Mouse (Mus musculus) hindbrain, embryonic 14.5 days (tissue): Measurements from ENCODE around the gene Kansl1. TPM values are rescaled to one million over a fixed set of nuclear protein-coding genes. Genes with fewer than 3 reads are reported as not detected.

ENCODE experiments used
- ATAC-seq: fragments of 200-750 bp; cut with Nextera tagmentation; 2 replicates; pipeline ENCODE4 v1.8.0; 2017; ENCODE audit warnings: moderate number of reproducible peaks, mild to moderate bottlenecking, moderate TSS enrichment, moderate library complexity; ENCODE audit not compliant: low FRiP score
- DNase-seq: peaks from one replicate; pipeline ENCODE4 v3.0.0-alpha.2; 2015; ENCODE audit warnings: low spot score
- H3K27ac ChIP-seq: fragments of 300-500 bp; sonication (generic); 2 replicates; pipeline ENCODE4 v1.5.1; 2014; ENCODE audit warnings: mild to moderate bottlenecking, moderate library complexity
- H3K27me3 ChIP-seq: fragments of 300-500 bp; sonication (generic); 2 replicates; pipeline ENCODE4 v1.6.1; 2014; ENCODE audit warnings: mild to moderate bottlenecking, low read length, mixed read lengths; ENCODE audit not compliant: control insufficient read depth, insufficient read depth
- H3K36me3 ChIP-seq: fragments of 300-500 bp; sonication (generic); replicated peaks from 2 replicates; pipeline ENCODE4 v1.6.1; 2014; ENCODE audit not compliant: control insufficient read depth, insufficient read depth
- H3K4me1 ChIP-seq: fragments of 300-500 bp; sonication (generic); replicated peaks from 2 replicates; pipeline ENCODE4 v1.6.1; 2014; ENCODE audit warnings: antibody characterized with exemption, low read length, mixed read lengths; ENCODE audit not compliant: control insufficient read depth, insufficient read depth
- H3K4me2 ChIP-seq: fragments of 300-500 bp; sonication (generic); replicated peaks from 2 replicates; pipeline ENCODE4 v1.6.1; 2014; ENCODE audit warnings: mild to moderate bottlenecking, moderate library complexity
- H3K4me3 ChIP-seq: fragments of 300-500 bp; sonication (generic); replicated peaks from 2 replicates; pipeline ENCODE4 v1.5.1; 2014; ENCODE audit warnings: mild to moderate bottlenecking, low read length
- H3K9ac ChIP-seq: fragments of 300-500 bp; sonication (generic); 2 replicates; pipeline ENCODE4 v1.6.1; 2014
- H3K9me3 ChIP-seq: fragments of 300-500 bp; sonication (generic); 2 replicates; pipeline ENCODE4 v1.6.1; 2016; ENCODE audit warnings: low read length; ENCODE audit not compliant: control insufficient read depth
- WGBS: fragments of 180-500 bp; shearing (Covaris S2); extraction: QIAGEN DNeasy Blood & Tissue Kit; methylation state at CpG from one replicate; pipeline ENCODE4 v1.1.7; 2014; 5-methylcytosine and 5-hydroxymethylcytosine counted together
- polyA plus RNA-seq: library from polyadenylated mRNA; unstranded; fragments of >200 nt; fragmentation: Nextera tagmentation; extraction: Ambion mirVana; gene quantifications from 2 replicates; pipeline ENCODE4 v1.2.1, GENCODE M21; 2014

Kansl1 gene
- polyA plus RNA-seq, 1 experiment from 2014 or later = 30.7 TPM

DNA sequence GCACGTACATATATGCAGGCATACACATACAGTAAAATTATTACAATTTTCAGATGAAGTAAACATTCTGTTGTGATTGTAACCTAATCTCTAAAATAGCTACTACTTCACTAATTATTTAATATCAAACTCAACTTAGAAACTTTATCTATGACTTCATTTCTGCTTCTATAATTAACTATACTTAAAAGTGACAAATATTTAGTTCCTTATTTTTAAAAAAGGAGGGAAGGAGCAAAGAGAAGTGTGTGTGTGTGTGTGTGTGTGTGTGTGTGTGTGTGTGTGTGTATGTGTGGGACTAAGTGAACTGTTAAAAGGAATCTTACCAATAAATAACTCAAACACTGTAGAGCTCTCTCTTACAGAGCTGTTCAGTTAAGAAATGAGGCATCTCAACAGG lies 82.1 kb downstream of the Kansl1 start:
- no peak overlapping the region for H3K27ac ChIP-seq
- DNase-seq = no peak
- no peak overlapping the region for H3K4me2 ChIP-seq
- H3K36me3 ChIP-seq = no peaks in the 10 kb centered on the region
- no peaks in the 10 kb centered on the region for H3K9me3 ChIP-seq
- WGBS = 100% methylated on average over 1 of the region's 1 CpGs
- H3K4me1 ChIP-seq = 0 out of 2 replicates have a peak, but pooled peaks cover 6% of the 10 kb centered on the region
- no peak for ATAC-seq
- no peak overlapping the region for H3K9ac ChIP-seq
- H3K4me3 ChIP-seq = no peak overlapping the region
- H3K27me3 ChIP-seq = no peaks in the 10 kb centered on the region

DNA sequence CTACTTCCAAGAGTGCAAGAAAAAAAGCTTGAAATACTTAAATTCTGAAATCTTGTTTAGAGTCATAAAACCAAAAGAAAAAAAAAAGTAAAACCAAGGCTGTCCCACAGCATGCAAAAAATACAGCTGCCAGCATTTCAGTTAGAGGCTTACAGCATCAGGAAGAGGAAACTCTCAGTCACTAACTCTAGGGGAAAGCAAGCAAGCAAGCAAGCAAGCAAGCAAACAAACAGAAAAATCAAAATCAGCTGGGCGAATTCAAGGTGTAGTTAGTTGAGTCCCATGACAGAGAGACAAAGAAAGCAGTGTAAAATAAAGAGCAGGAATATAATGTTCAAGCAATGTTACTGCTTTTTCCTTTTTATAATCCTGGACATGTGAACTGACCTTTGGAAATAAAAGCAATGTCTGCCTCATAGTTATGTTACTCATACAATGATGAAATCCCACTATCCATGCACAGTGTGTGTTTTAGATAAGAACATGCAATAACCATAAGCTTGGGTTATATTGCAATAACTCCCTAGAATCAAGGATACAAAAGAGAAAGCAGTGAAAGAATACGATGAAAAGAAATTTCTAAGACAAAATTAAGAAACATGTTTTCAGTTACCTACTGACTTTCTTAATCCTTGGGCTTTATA lies 85.4 kb downstream of the Kansl1 start:
- WGBS = 92% methylated on average over 2 of the region's 2 CpGs
- ATAC-seq (no peak), DNase-seq (no peak)
- Histone ChIP-seq H3K9me3 (no peaks in the 10 kb centered on the region), H3K4me1 (0 out of 2 replicates have a peak, but pooled peaks cover 6% of the 10 kb centered on the region), H3K36me3 (no peaks in the 10 kb centered on the region), H3K27me3 (no peaks in the 10 kb centered on the region), H3K27ac (no peak overlapping the region), H3K4me3 (no peak overlapping the region), H3K9ac (no peak overlapping the region), H3K4me2 (no peak overlapping the region)

DNA sequence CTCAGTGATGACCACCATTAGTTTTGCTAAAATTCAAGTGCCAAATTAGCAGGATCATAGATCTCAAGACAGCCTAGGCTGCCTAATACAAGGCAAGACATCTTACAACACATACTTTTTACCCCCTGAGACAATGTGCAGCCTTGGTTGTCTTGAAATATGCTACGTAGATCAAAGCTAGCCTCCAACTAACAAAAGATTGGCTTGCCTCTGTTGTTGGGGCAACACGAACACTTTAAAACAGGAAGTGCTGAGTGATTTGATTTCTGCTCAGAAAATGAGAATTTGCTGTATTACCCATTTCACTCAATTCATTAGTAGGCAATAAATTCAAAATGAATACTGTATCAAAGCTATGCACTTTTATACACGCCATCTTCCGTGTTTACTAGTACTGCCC lies 86.8 kb downstream of the Kansl1 start:
- Histone ChIP-seq H3K4me3 (no peak overlapping the region), H3K9me3 (no peaks in the 10 kb centered on the region), H3K27ac (no peak overlapping the region), H3K9ac (no peak overlapping the region), H3K4me2 (no peak overlapping the region), H3K4me1 (no peaks in the 10 kb centered on the region), H3K36me3 (0 out of 2 replicates have a peak, but pooled peaks cover 5% of the 10 kb centered on the region), H3K27me3 (no peaks in the 10 kb centered on the region)
- DNase-seq = no peak
- no peak for ATAC-seq
- WGBS = 86% methylated on average over 4 of the region's 4 CpGs

DNA sequence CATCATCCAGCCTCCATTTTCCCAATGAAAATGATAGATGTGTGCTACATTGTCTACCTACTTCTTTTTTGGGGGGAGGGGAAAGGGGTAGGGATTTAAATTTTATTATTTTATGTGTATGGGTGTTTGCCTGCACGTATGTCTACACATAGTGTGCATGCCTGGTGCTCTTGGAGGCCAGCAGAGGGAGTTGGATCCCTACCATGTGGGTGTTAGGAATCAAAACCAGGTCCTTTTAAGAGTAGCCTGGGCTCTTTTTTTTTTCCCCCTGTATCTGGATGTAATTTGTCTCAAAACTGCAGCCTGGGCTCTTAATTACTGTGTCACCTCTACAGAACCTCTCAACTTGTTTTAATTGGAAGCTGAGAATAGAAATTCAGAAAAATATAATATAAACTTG lies 89.0 kb downstream of the Kansl1 start:
- DNase-seq (no peak), ATAC-seq (no peak)
- H3K27ac ChIP-seq = no peak overlapping the region
- H3K27me3 ChIP-seq = no peaks in the 10 kb centered on the region
- no peak overlapping the region for H3K9ac ChIP-seq
- H3K4me3 ChIP-seq = no peak overlapping the region
- H3K4me1 ChIP-seq = no peaks in the 10 kb centered on the region
- H3K36me3 ChIP-seq = peaks cover 7% of the 10 kb centered on the region; the same call in 1 of the 2 replicates
- H3K9me3 ChIP-seq = no peaks in the 10 kb centered on the region
- H3K4me2 ChIP-seq = no peak overlapping the region
- WGBS = 83% methylated on average over 1 of the region's 1 CpGs

DNA sequence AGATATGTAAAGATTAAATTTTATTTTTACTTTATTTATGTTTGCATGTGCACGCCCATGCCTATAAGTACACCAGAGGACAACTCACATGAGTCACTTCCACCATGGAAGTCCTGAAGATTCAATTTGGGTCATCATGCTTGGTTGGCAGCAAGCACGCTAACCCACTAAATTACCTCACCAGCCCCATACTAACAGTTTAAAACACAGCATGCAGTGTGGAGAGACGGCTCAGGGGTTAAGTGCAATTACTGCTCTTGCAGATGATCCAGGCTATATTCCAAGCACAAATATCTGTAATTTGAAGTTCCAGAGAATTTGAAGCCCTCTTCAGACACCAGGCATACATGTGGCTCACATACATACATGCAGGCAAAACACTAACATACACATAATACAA lies 92.4 kb downstream of the Kansl1 start:
- 87% methylated on average over 3 of the region's 3 CpGs for WGBS
- no peak overlapping the region for H3K4me3 ChIP-seq
- ATAC-seq = no peak

DNA sequence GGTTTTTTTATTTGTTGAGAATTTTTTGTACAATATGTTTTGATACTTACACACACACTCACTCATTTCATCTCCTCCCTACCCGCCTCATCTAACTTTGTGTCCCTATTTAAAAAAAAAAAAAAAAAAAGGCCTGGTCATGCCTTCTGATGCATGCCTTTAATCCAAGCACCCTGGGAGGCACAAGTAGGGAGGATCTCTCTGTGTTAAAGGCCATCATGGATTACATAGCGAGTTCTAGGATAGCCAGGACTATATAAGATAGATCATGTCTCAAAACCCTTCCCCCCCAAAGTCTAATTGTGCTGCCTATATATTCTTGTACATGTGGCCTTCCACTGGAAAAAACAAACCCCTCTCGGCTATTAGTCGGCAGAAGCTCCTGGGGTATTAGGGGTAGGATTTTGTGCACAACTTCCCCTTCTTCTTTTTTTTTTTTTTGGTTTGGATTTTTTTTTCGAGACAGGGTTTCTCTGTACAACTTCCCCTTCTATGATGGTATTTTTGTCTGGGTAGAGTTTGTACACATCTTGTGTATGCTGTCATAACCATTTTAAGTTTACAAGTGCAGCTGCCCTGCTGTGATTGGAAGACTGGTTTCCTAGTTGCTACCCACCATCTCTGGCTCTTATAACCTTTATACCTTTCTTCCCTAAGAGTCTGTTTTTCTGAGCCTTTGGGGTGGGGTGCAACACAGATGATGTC lies 101.0 kb downstream of the Kansl1 start:
- no peak for DNase-seq
- Histone ChIP-seq H3K4me3 (no peak overlapping the region), H3K27me3 (no peaks in the 10 kb centered on the region), H3K27ac (no peak overlapping the region), H3K36me3 (peaks cover 23% of the 10 kb centered on the region), H3K9me3 (no peaks in the 10 kb centered on the region), H3K9ac (no peak overlapping the region), H3K4me1 (no peaks in the 10 kb centered on the region), H3K4me2 (no peak overlapping the region)
- ATAC-seq = no peak
- WGBS = 85% methylated on average over 5 of the region's 5 CpGs

More for the DNA sequence above, 92.4 kb downstream of the Kansl1 start:
- DNase-seq = no peak
- Histone ChIP-seq H3K4me2 (no peak overlapping the region), H3K9me3 (no peaks in the 10 kb centered on the region), H3K27ac (no peak overlapping the region), H3K36me3 (peaks cover 7% of the 10 kb centered on the region; the same call in 1 of the 2 replicates), H3K9ac (no peak overlapping the region), H3K4me1 (no peaks in the 10 kb centered on the region), H3K27me3 (no peaks in the 10 kb centered on the region)

DNA sequence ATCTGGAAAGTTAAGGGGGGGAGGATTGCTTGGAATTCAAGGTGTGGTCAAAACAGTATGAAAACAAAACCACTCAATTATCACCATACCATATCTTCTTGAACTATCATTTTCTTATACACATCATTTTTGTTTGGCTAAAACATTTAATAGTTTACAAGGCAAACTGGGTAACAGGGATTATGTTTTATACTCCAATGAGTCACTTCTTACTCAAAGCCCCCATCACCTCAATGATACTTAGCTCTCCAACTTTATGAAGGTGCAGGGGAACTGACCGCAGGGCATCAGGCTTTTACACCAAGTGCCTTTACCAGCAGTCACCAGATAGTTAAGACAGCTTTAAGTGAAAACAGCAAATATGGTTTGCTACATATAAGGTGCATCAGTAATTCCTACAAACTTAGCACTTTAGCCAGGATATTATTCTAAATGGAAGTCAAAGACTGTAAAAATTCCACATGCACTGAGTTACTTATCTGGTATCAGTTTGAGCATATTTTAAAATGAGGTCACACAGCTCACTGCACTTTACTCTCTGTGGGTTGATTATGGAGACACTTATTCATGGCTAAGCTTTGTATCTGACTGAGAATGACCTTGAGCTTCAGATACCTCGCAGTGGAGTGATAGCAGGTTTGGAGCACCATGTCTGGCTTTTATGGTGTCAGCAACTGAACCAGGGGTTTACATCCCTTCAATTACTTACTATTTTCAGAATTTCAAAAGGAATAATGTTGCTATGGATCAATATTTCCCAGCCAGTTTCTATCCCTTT lies 104.6 kb downstream of the Kansl1 start:
- DNase-seq (no peak), ATAC-seq (no peak)
- H3K36me3 ChIP-seq = peaks cover 22% of the 10 kb centered on the region
- no peak overlapping the region for H3K4me2 ChIP-seq
- H3K9me3 ChIP-seq = no peaks in the 10 kb centered on the region
- H3K9ac ChIP-seq = no peak overlapping the region
- no peak overlapping the region for H3K4me3 ChIP-seq
- WGBS = 95% methylated on average over 2 of the region's 2 CpGs
- no peaks in the 10 kb centered on the region for H3K27me3 ChIP-seq
- H3K4me1 ChIP-seq = no peaks in the 10 kb centered on the region
- no peak overlapping the region for H3K27ac ChIP-seq

DNA sequence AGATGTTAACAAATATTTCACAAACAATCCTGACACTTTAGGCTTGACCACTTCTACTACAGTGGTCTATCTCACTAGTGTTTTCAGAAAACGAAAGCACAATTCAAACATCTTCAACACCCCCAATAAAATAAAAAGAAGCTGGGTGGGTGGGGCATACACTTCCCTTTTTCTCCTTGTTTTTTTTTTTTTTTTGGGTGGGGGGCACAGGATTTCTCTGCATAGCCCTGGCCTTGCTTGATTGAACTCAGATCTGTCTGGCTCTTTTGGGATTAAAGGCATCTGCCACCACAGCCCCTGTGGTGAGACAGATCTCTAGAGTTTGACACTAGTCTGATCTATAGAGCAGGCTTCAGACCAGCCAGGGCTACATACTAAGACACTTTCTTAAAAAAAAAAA lies 106.0 kb downstream of the Kansl1 start:
- Histone ChIP-seq H3K4me3 (no peak overlapping the region), H3K4me2 (no peak overlapping the region), H3K9me3 (no peaks in the 10 kb centered on the region), H3K36me3 (peaks cover 10% of the 10 kb centered on the region), H3K4me1 (no peaks in the 10 kb centered on the region), H3K27ac (no peak overlapping the region), H3K9ac (no peak overlapping the region), H3K27me3 (no peaks in the 10 kb centered on the region)
- DNase-seq (no peak), ATAC-seq (no peak)
- 95% methylated on average over 1 of the region's 1 CpGs for WGBS

DNA sequence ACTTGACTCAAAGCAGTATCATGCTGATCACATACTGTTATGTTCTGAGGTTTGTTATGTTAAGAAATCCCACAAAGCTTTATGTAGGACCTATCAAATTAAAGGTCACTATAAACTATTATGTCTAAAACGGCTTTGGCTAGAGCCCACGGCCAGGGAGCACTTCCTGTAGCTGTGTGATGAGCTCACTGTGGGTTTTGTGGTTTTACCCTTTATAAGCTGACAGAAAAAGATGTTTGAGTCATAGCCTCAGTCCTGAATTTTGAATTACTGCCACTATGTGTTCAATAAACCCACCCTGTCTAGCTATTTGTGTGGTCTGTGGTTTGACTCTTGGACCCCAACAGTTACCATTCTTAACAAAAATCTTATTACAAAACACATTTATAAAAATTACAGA lies 106.9 kb downstream of the Kansl1 start:
- H3K36me3 ChIP-seq = peaks cover 15% of the 10 kb centered on the region
- no peaks in the 10 kb centered on the region for H3K27me3 ChIP-seq
- H3K4me1 ChIP-seq = no peaks in the 10 kb centered on the region
- H3K9me3 ChIP-seq = no peaks in the 10 kb centered on the region
- no peak overlapping the region for H3K9ac ChIP-seq
- no peak overlapping the region for H3K4me3 ChIP-seq
- no peak overlapping the region for H3K4me2 ChIP-seq
- no peak for DNase-seq
- WGBS = 61% methylated on average over 2 of the region's 2 CpGs
- no peak for ATAC-seq
- no peak overlapping the region for H3K27ac ChIP-seq
